Mouse (Mus musculus): ENCODE measurements around the gene Rfc4. TPM values are rescaled to one million over a fixed set of nuclear protein-coding genes. Genes with fewer than 3 reads are reported as not detected.
"Not testable (repeated sequence)": the region's sequence is repeated elsewhere in the genome, so short reads cannot be mapped to it uniquely, and the experiment has no call there.

The Rfc4 gene
- total RNA-seq, 2 experiments from 2014 or later = 14.3 to 17.1 TPM

GRCm38 (mm10) chr16:23102340-23103037 is 25.0 kb downstream of the Rfc4 start:
- DNase-seq = no peak

GRCm38 (mm10) chr16:23100613-23101012 is 26.9 kb downstream of the Rfc4 start:
- DNase-seq = no peak

DNA sequence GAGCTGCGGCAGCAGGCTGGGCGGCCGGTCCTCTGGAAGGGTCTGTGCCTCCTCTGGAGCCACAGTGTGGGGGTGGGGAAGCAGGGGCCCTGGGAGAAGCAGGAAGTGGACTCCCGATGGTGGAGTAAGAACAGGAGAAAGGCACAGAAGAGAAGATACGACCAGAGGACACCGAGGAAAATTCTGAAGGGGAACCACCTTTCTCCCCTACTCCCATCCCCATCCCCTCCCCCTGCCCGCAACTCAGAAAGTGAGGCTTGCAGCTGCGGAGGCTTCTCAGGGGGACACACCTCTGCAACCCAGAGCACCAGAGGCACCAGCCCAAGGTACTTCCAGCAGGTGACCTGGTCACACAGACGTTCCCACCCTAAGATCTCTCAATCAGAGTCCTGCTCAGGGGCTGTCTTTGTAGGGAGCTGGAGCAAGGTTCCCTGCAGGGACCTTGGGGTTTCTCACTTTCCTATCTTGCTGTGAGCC is 27.4 kb downstream of the Rfc4 start:
- peak; percentile 59 for DNase-seq

DNA sequence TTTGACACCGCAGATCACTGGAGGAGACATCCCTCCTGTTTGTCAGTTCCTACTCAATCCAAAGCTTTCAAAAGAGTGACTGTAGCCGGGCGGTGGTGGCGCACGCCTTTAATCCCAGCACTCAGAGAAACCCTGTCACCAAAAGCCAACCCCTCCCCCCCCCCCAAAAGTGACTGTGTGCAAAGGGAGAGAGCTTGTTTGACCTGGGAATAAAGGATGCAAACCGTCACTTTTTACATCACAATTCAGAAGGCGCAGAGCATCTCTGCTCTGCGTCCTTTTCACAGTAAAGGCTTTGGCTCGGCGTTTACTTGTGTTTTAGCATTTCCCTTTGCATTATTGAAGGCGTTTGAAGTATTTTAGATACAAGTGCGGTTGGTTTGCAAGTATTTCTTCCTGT is 27.9 kb downstream of the Rfc4 start:
- no peak for DNase-seq

DNA sequence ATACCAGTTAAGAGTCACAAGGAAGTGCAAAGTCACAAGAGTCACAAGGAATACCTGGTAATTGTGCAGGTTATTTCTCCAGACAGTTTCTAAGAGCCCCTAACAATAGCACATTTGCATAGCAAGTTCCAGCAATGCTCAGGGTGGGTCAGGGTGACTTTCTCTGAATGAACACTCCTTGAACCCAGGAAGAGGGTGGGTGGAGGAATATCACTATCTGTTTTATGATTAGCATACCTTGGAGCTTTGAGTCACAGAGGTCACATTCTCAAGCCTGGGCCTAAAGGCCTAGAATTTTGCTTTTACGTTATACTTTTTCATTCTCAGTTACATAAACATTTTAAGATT is 29.5 kb downstream of the Rfc4 start:
- DNase-seq = not testable (repeated sequence)

GRCm38 (mm10) chr16:23097290-23098104 is 30.0 kb downstream of the Rfc4 start:
- not testable (repeated sequence) for DNase-seq

DNA sequence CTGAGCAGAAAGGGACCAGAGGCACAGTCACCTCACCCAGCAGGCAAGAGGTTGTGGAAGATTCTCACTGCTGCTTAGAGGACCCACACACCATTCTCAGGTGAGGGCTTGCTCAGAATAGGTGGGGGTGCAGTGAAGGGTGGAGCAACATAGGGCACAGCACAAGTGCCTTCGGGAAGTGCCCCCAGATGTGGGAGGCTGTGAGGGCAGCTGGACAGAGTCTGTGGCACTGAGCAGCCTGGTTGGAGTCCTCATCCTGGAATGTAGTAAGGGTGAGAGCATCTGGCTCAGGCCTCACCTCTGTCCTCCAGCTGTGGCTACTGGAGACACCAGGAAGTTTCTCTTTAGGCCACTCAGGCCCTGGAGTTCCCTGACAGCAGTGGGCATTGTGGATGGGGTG is 30.7 kb downstream of the Rfc4 start:
- DNase-seq = not testable (repeated sequence)

GRCm38 (mm10) chr16:23095581-23095980 is 32.0 kb downstream of the Rfc4 start:
- not testable (repeated sequence) for DNase-seq

DNA sequence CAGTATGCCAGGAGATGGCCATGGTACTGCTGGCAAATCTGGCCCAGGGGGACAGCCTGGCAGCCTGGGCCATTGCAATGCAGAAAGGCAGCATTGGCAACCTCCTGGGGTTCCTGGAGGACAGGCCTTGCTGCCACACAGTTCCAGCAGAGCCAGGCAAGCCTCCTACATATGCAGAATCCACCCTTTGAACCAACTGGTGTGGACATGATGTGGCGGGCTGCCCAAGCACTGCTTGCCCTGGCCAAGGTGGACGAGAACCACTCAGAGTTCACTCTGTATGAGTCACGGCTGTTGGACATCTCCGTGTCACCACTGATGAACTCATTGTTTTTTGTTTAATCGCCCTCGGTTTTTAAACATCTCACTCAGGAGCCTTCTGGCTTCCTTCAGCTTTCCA is 33.4 kb downstream of the Rfc4 start:
- no peak for DNase-seq

DNA sequence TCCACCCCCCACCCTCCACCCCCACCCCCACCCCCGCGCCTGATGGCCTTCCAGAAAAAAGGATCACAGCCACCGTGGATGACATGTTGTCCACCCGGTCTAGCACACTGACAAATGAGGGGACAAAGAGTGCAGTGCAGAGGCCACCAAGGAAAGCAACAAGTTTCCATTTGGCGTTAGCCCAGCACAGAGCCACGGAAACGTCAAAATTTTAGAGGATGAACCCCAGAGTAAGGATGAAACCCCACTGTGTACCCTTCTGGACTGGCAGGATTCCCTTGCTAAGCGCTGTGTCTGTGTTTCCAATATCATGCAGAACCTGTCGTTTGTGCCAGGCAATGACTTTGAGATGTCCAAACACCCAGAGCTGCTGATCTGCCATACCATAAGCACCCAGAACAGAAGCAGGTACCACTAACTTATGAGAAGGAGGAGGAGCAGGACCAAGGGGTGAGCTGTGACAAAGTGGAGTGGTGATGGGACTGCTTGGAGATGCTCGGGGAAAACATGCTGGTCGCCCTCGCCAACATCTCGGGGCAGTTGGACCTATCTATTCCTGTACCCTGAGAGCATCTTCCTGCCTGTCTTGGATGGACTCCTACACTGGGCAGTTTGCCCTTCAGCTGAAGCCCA is 34.1 kb downstream of the Rfc4 start:
- no peak for DNase-seq

GRCm38 (mm10) chr16:23091345-23091744 is 36.2 kb downstream of the Rfc4 start:
- DNase-seq = not testable (repeated sequence)

DNA sequence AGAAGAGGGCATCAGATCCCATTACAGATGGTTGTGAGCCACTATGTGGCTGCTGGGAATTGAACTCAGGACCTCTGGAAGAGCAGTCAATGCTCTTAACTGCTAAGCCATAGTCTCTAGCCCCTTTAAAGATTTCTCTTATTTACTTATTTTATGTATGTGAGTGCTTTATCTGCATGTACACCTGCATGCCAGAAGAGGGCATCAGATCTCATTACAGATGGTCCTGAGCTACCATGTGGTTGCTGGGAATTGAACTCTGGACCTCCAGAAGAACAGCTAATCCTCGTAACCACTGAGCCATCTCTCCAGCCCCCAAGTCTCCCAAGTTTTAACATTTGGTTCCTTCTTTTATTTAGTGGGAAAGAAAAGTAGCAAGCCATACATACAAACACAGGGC is 39.0 kb downstream of the Rfc4 start:
- not testable (repeated sequence) for DNase-seq

DNA sequence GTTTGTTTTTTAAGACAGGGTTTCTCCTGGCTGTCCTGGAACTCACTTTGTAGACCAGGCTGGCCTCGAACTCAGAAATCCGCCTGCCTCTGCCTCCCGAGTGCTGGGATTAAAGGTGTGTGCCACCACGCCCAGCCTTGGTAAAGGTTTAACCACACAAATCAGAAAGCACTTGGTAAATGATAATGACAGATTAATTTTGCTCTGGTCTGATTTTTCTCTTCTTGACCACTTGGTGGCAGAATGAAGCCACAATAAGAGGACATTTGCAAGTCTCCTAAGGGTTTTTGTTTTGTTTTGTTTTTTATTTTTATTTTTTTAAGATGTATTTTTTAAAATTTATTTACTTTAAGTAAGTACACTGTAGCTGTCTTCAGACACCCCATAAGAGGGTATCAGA is 39.8 kb downstream of the Rfc4 start:
- DNase-seq = not testable (repeated sequence)

- DNase-seq = not testable (repeated sequence)
Measured at GRCm38 (mm10) chr16:23087159-23087558, 40.4 kb downstream of the Rfc4 start.

DNA sequence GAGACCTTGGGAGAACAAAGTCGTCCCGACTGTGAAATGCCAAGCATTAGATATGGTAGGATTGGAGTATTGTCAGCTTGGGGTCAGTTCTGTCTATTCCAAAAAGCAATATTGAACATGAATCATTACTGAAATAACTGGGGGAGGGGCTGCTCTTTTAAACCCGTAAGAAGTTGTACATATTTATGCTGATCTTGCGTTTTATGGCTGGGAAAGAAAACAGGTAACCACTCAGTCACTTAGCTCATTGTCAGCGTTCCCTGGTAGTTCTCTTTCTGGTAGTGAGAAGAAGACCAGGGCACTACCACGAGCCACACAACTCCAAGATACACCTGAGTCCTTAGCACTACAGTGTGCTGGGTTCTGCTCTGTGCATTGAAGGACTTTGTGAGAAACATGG is 50.0 kb downstream of the Rfc4 start:
- DNase-seq = peak; percentile 26

Small RNA genes within 50 kb of the gene (microRNA-seq; reads per million reads assigned to microRNA genes)
- 11.1 reads per million, percentile 19 among the genes with 10 or more reads in this experiment for gene Gm49346

Other genes with a start within 250 kb of the Rfc4 start
- gene Ahsg, start 236.5 kb downstream of the Rfc4 start, total RNA-seq (2021) = 1,000 to 10,000 TPM; 3,016 to 7,289 TPM
- gene Fetub, start 209.4 kb downstream of the Rfc4 start, total RNA-seq (2021) = 100 to 1,000 TPM in 1 of 2 experiments, 10 to 100 TPM in 1; 87.0 to 166 TPM
- gene Hrg, start 176.7 kb downstream of the Rfc4 start, total RNA-seq (2021) = 100 to 1,000 TPM in 1 of 2 experiments, 10 to 100 TPM in 1; 96.2 to 217 TPM
- gene Kng2, start 98.3 kb downstream of the Rfc4 start, total RNA-seq (2021) = 10 to 100 TPM; 27.4 to 62.7 TPM
- 100 to 1,000 TPM; 216 to 507 TPM for gene Kng1, start 69.9 kb downstream of the Rfc4 start, total RNA-seq (2021)
- gene Eif4a2, start 20.3 kb downstream of the Rfc4 start, total RNA-seq (2021) = 100 to 1,000 TPM; 295 to 433 TPM
- gene Adipoq, start 18.8 kb upstream of the Rfc4 start, total RNA-seq (2021) = 100 to 1,000 TPM; 387 to 442 TPM
- 10 to 100 TPM; 41.4 to 48.5 TPM for gene St6gal1, start 97.0 kb upstream of the Rfc4 start, total RNA-seq (2021)

Measured in adrenal gland, postnatal 10 days (tissue).